Mouse (Mus musculus) left cerebral cortex, postnatal 10 days (tissue): ENCODE measurements at regions not wholly inside any gene's neighbourhood (a gene's known extent, or its start where the extent isn't known, plus 50 kb on each side); places are given as distances from the start of the nearest gene placed in this dataset.

ENCODE experiments used
- DNase-seq, 2 experiments: peaks; one replicate each; pipeline ENCODE4 v3.0.0; 2021 to 2022; ENCODE audit warnings: low spot score in 2 of 2, mixed read lengths in 1 of 2; ENCODE audit errors: extremely low spot score in 1 of 2
- intact Hi-C: fragments of 180-260 bp; cut with DNase I; formaldehyde crosslinking; loops from one replicate; pipeline ENCODE4 v1.15.1; 2025

- DNase-seq = peak in 1 of 2 experiments; percentile 68
- intact Hi-C loops = no loop called here
These were observed 390.3 kb upstream of the Dynlrb2 start for GRCm38 (mm10) chr8:116114502-116114901.

- intact Hi-C loops = no loop called here
- peak in 1 of 2 experiments; percentile 6 for DNase-seq
These were observed 393.6 kb upstream of the Dynlrb2 start for GRCm38 (mm10) chr8:116111168-116111567.

- DNase-seq = no peak
- intact Hi-C loops = no loop called here
These were observed 389.1 kb upstream of the Maf start for GRCm38 (mm10) chr8:116096666-116097065.

- DNase-seq = no peak
These were observed 375.6 kb upstream of the Maf start for GRCm38 (mm10) chr8:116083156-116083555.

GRCm38 (mm10) chr8:116078849-116079407, 371.3 kb upstream of the Maf start:
- intact Hi-C loops = no loop called here
- DNase-seq = no peak

More at GRCm38 (mm10) chr8:116083156-116083555, 375.6 kb upstream of the Maf start:
- intact Hi-C loops = no loop called here

- intact Hi-C loops = no loop called here
These were observed 363.9 kb upstream of the Maf start for GRCm38 (mm10) chr8:116071497-116071896.

GRCm38 (mm10) chr8:116069538-116069937, 361.9 kb upstream of the Maf start:
- intact Hi-C loops = no loop called here
- no peak for DNase-seq

More at GRCm38 (mm10) chr8:116071497-116071896, 363.9 kb upstream of the Maf start:
- no peak for DNase-seq

GRCm38 (mm10) chr8:116067978-116068375, 360.4 kb upstream of the Maf start:
- intact Hi-C loops = no loop called here
- DNase-seq = no peak

- intact Hi-C loops = no loop called here
- no peak for DNase-seq
These were observed 359.8 kb upstream of the Maf start for GRCm38 (mm10) chr8:116067182-116067977.

GRCm38 (mm10) chr8:116065871-116066270, 358.3 kb upstream of the Maf start:
- no peak for DNase-seq
- intact Hi-C loops = no loop called here

- intact Hi-C loops = no loop called here
- no peak for DNase-seq
These were observed 357.7 kb upstream of the Maf start for GRCm38 (mm10) chr8:116065327-116065726.

GRCm38 (mm10) chr8:116064562-116064961, 357.0 kb upstream of the Maf start:
- intact Hi-C loops = no loop called here
- no peak for DNase-seq

- intact Hi-C loops = no loop called here
These were observed 355.9 kb upstream of the Maf start for GRCm38 (mm10) chr8:116063541-116063940.

GRCm38 (mm10) chr8:116053483-116053882, 345.9 kb upstream of the Maf start:
- DNase-seq = no peak
- intact Hi-C loops = no loop called here

More at GRCm38 (mm10) chr8:116063541-116063940, 355.9 kb upstream of the Maf start:
- DNase-seq = no peak

- intact Hi-C loops = no loop called here
- no peak for DNase-seq
These were observed 345.4 kb upstream of the Maf start for GRCm38 (mm10) chr8:116053043-116053442.

GRCm38 (mm10) chr8:116048480-116048879, 340.9 kb upstream of the Maf start:
- DNase-seq = no peak
- intact Hi-C loops = no loop called here

- intact Hi-C loops = no loop called here
- DNase-seq = no peak
These were observed 339.3 kb upstream of the Maf start for GRCm38 (mm10) chr8:116046859-116047258.

- intact Hi-C loops = no loop called here
- no peak for DNase-seq
These were observed 337.9 kb upstream of the Maf start for GRCm38 (mm10) chr8:116045526-116045925.

- DNase-seq = no peak
- intact Hi-C loops = no loop called here
These were observed 335.8 kb upstream of the Maf start for GRCm38 (mm10) chr8:116043381-116043780.

- no peak for DNase-seq
- intact Hi-C loops = no loop called here
These were observed 323.4 kb upstream of the Maf start for GRCm38 (mm10) chr8:116030966-116031365.
